Mouse (Mus musculus) CH12.LX (cell line): Measurements from ENCODE around the gene Vps41.

Source experiments
- CTCF ChIP-seq, 2 experiments: IDR thresholded peaks in 1 of 2; conservative IDR thresholded peaks in 1 of 2; 2 replicates each; pipeline ENCODE4 v1.5.1; 2011 to 2012; ENCODE audit warnings: low read depth in 2 of 2, low read length in 2 of 2, improper control_type of control experiment in 1 of 2, inconsistent platforms in 1 of 2, mild to moderate bottlenecking in 1 of 2, moderate library complexity in 1 of 2
- SIN3A ChIP-seq: IDR thresholded peaks from 2 replicates; pipeline ENCODE4 v1.6.1; 2012; ENCODE audit warnings: low read length, improper control_type of control experiment, inconsistent platforms
- ZC3H11A ChIP-seq: IDR thresholded peaks from 2 replicates; pipeline ENCODE4 v1.6.1; 2012; ENCODE audit warnings: low read depth, mild to moderate bottlenecking, inconsistent platforms, low read length, improper control_type of control experiment

DNA sequence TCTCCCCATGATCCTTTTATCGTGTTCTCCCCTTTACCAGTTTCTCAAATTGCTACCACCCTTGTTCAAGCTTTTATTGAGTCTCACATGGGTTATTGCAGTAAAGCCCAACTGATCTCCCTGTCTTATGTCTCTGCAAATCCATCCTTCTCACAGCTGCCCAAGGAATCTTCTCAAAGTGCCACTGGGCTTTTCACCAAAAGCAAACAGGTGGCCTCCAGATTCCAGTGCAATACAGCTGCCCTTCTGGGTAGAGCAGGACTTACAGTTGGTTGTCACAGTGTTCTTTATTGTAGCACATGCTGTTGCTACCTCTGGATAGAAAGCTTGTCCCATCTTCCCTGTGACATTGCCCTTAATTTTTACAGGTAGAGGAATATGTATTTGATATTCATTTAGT is 44.4 kb downstream of the Vps41 start:
- no peak for TF ChIP-seq ZC3H11A
- TF ChIP-seq CTCF (conservative IDR thresholded peaks at IDR 0.05 in 1 of 2, IDR thresholded peaks at IDR 0.05 in 1 of 2; ENCODE audit: low read depth in 2 of 2, low read length in 2 of 2): no peak
- TF ChIP-seq SIN3A: no peak
